Mouse (Mus musculus) liver, embryonic 14.5 days (tissue): ENCODE measurements around the gene Cops8.

Experiments used
- CTCF ChIP-seq: IDR thresholded peaks from 2 replicates; pipeline ENCODE4 v1.5.1; 2016; ENCODE audit warnings: antibody characterized with exemption, low read depth, control low read depth
- EP300 ChIP-seq: IDR thresholded peaks from 2 replicates; pipeline ENCODE4 v1.6.1; 2016; ENCODE audit warnings: antibody characterized with exemption, low read depth

GRCm38 (mm10) chr1:90603561-90603887 lies 743 bp downstream of the Cops8 start:
- TF ChIP-seq CTCF (no peak), EP300 (no peak)
